Mouse (Mus musculus): Measurements from ENCODE around the gene Rpl34. TPM values are rescaled to one million over a fixed set of nuclear protein-coding genes. Genes with fewer than 3 reads are reported as not detected.

The Rpl34 gene
- total and polyA plus RNA-seq, 2 experiments from 2014 or later = 470 to 851 TPM

- ATAC-seq (ENCODE audit: insufficient read depth, low read depth) (no peak), DNase-seq (ENCODE audit: low spot score) (no peak)
- WGBS = 77% methylated on average over 4 of the region's 4 CpGs
- Histone ChIP-seq H3K4me3 (ENCODE audit: low read depth, low read length) (no peak overlapping the region), H3K9me3 (replicated peaks; ENCODE audit: control insufficient read depth, low read length) (no peaks in the 10 kb centered on the region), H3K36me3 (replicated peaks; ENCODE audit: control insufficient read depth, insufficient read depth, low read length) (no peaks in the 10 kb centered on the region), H3K27me3 (ENCODE audit: control insufficient read depth, insufficient read depth, low read length) (no peaks in the 10 kb centered on the region), H3K4me2 (ENCODE audit: low read depth, low read length) (no peak overlapping the region), H3K27ac (ENCODE audit: low read depth) (no peak overlapping the region), H3K9ac (replicated peaks; ENCODE audit: low read depth, low read length) (no peak overlapping the region), H3K4me1 (ENCODE audit: control insufficient read depth, insufficient read depth) (no peaks in the 10 kb centered on the region)
- no peak for TF ChIP-seq EP300 (IDR thresholded peaks at IDR 0.05; ENCODE audit: low read depth)
- TF ChIP-seq CTCF (IDR thresholded peaks at IDR 0.05; ENCODE audit: low read depth) = no peak
Observed at GRCm38 (mm10) chr3:130720225-130720624, 10.0 kb downstream of the Rpl34 start.

GRCm38 (mm10) chr3:130718871-130719270, 11.3 kb downstream of the Rpl34 start:
- WGBS = 86% methylated on average over 4 of the region's 4 CpGs
- Histone ChIP-seq H3K9ac (replicated peaks; ENCODE audit: low read depth, low read length) (no peak overlapping the region), H3K4me3 (ENCODE audit: low read depth, low read length) (no peak overlapping the region), H3K36me3 (replicated peaks; ENCODE audit: control insufficient read depth, insufficient read depth, low read length) (no peaks in the 10 kb centered on the region), H3K27me3 (ENCODE audit: control insufficient read depth, insufficient read depth, low read length) (no peaks in the 10 kb centered on the region), H3K27ac (ENCODE audit: low read depth) (no peak overlapping the region), H3K4me2 (ENCODE audit: low read depth, low read length) (no peak overlapping the region), H3K4me1 (ENCODE audit: control insufficient read depth, insufficient read depth) (no peaks in the 10 kb centered on the region), H3K9me3 (replicated peaks; ENCODE audit: control insufficient read depth, low read length) (no peaks in the 10 kb centered on the region)
- ATAC-seq (ENCODE audit: insufficient read depth, low read depth) (no peak), DNase-seq (ENCODE audit: low spot score) (no peak)
- TF ChIP-seq EP300 (IDR thresholded peaks at IDR 0.05; ENCODE audit: low read depth) = no peak
- no peak for TF ChIP-seq CTCF (IDR thresholded peaks at IDR 0.05; ENCODE audit: low read depth)

- DNase-seq (ENCODE audit: low spot score) = no peak
- no peak for TF ChIP-seq EP300 (IDR thresholded peaks at IDR 0.05; ENCODE audit: low read depth)
- TF ChIP-seq CTCF (IDR thresholded peaks at IDR 0.05; ENCODE audit: low read depth) = no peak
- H3K27ac ChIP-seq (ENCODE audit: low read depth) = no peak overlapping the region
- no peak for ATAC-seq (ENCODE audit: insufficient read depth, low read depth)
- no peak overlapping the region for H3K4me2 ChIP-seq (ENCODE audit: low read depth, low read length)
- no peaks in the 10 kb centered on the region for H3K27me3 ChIP-seq (ENCODE audit: control insufficient read depth, insufficient read depth, low read length)
- no peaks in the 10 kb centered on the region for H3K36me3 ChIP-seq (replicated peaks; ENCODE audit: control insufficient read depth, insufficient read depth, low read length)
- no peaks in the 10 kb centered on the region for H3K9me3 ChIP-seq (replicated peaks; ENCODE audit: control insufficient read depth, low read length)
- no peak overlapping the region for H3K9ac ChIP-seq (replicated peaks; ENCODE audit: low read depth, low read length)
- H3K4me3 ChIP-seq (ENCODE audit: low read depth, low read length) = no peak overlapping the region
- WGBS = 89% methylated on average over 7 of the region's 7 CpGs
- H3K4me1 ChIP-seq (ENCODE audit: control insufficient read depth, insufficient read depth) = no peaks in the 10 kb centered on the region
Observed at GRCm38 (mm10) chr3:130716555-130716954, 13.6 kb downstream of the Rpl34 start.

- no peak overlapping the region for H3K9ac ChIP-seq (replicated peaks; ENCODE audit: low read depth, low read length)
- DNase-seq (ENCODE audit: low spot score) = peak; percentile 80
- no peaks in the 10 kb centered on the region for H3K9me3 ChIP-seq (replicated peaks; ENCODE audit: control insufficient read depth, low read length)
- peak overlapping the region; percentile 59 for H3K4me2 ChIP-seq (ENCODE audit: low read depth, low read length)
- no peaks in the 10 kb centered on the region for H3K36me3 ChIP-seq (replicated peaks; ENCODE audit: control insufficient read depth, insufficient read depth, low read length)
- H3K27me3 ChIP-seq (ENCODE audit: control insufficient read depth, insufficient read depth, low read length) = no peaks in the 10 kb centered on the region
- H3K4me3 ChIP-seq (ENCODE audit: low read depth, low read length) = peak overlapping the region; percentile 50
- 12% methylated on average over 22 of the region's 22 CpGs for WGBS
- peak overlapping the region; percentile 45 for H3K27ac ChIP-seq (ENCODE audit: low read depth)
- 0 out of 2 replicates have a peak, but pooled peaks have one; percentile 36 for ATAC-seq (ENCODE audit: insufficient read depth, low read depth)
- no peak for TF ChIP-seq EP300 (IDR thresholded peaks at IDR 0.05; ENCODE audit: low read depth)
- peak; percentile 67 for TF ChIP-seq CTCF (IDR thresholded peaks at IDR 0.05; ENCODE audit: low read depth)
- peaks cover 2% of the 10 kb centered on the region; the same call in 1 of the 2 replicates for H3K4me1 ChIP-seq (ENCODE audit: control insufficient read depth, insufficient read depth)
Observed at GRCm38 (mm10) chr3:130714775-130715568, 15.2 kb downstream of the Rpl34 start.

- Histone ChIP-seq H3K9ac (replicated peaks; ENCODE audit: low read depth, low read length) (no peak overlapping the region), H3K4me1 (ENCODE audit: control insufficient read depth, insufficient read depth) (peaks cover 12% of the 10 kb centered on the region), H3K4me2 (ENCODE audit: low read depth, low read length) (no peak overlapping the region), H3K27ac (ENCODE audit: low read depth) (no peak overlapping the region), H3K36me3 (replicated peaks; ENCODE audit: control insufficient read depth, insufficient read depth, low read length) (no peaks in the 10 kb centered on the region), H3K9me3 (replicated peaks; ENCODE audit: control insufficient read depth, low read length) (no peaks in the 10 kb centered on the region), H3K27me3 (ENCODE audit: control insufficient read depth, insufficient read depth, low read length) (no peaks in the 10 kb centered on the region), H3K4me3 (ENCODE audit: low read depth, low read length) (no peak overlapping the region)
- 57% methylated on average over 6 of the region's 6 CpGs for WGBS
- DNase-seq (ENCODE audit: low spot score) (no peak), ATAC-seq (ENCODE audit: insufficient read depth, low read depth) (no peak)
- TF ChIP-seq CTCF (IDR thresholded peaks at IDR 0.05; ENCODE audit: low read depth) = no peak
- TF ChIP-seq EP300 (IDR thresholded peaks at IDR 0.05; ENCODE audit: low read depth) = no peak
Observed at GRCm38 (mm10) chr3:130712891-130713290, 17.3 kb downstream of the Rpl34 start.

All from heart, postnatal 0 days (tissue).